Mouse (Mus musculus) forebrain, embryonic 15.5 days (tissue): ENCODE data around the gene Map4k1. TPM values are rescaled to one million over a fixed set of nuclear protein-coding genes. Genes with fewer than 3 reads are reported as not detected.
A peak's percentile ranks its signal among the peaks of the same experiment; 100 is the strongest.

Experiments
- ATAC-seq: fragments of 200-750 bp; cut with Nextera tagmentation; replicated peaks from 2 replicates; pipeline ENCODE4 v1.8.0; 2017; ENCODE audit warnings: mild to moderate bottlenecking, moderate TSS enrichment, moderate library complexity
- H3K27ac ChIP-seq: fragments of 300-500 bp; sonication (generic); replicated peaks from 2 replicates; pipeline ENCODE4 v1.5.1; 2015; ENCODE audit warnings: mild to moderate bottlenecking, inconsistent platforms
- H3K27me3 ChIP-seq: fragments of 300-500 bp; sonication (generic); 2 replicates; pipeline ENCODE4 v1.6.1; 2015; ENCODE audit warnings: inconsistent platforms
- H3K36me3 ChIP-seq: fragments of 300-500 bp; sonication (generic); 2 replicates; pipeline ENCODE4 v1.6.1; 2015; ENCODE audit warnings: mild to moderate bottlenecking, inconsistent platforms
- H3K4me1 ChIP-seq: fragments of 300-500 bp; sonication (generic); 2 replicates; pipeline ENCODE4 v1.6.1; 2015; ENCODE audit warnings: inconsistent platforms
- H3K4me2 ChIP-seq: fragments of 300-500 bp; sonication (generic); replicated peaks from 2 replicates; pipeline ENCODE4 v1.6.1; 2015; ENCODE audit warnings: mild to moderate bottlenecking, inconsistent platforms
- H3K4me3 ChIP-seq: fragments of 300-500 bp; sonication (generic); 2 replicates; pipeline ENCODE4 v1.5.1; 2015; ENCODE audit warnings: mild to moderate bottlenecking, inconsistent platforms
- H3K9ac ChIP-seq: fragments of 300-500 bp; sonication (generic); replicated peaks from 2 replicates; pipeline ENCODE4 v1.6.1; 2015; ENCODE audit warnings: mild to moderate bottlenecking, inconsistent platforms
- H3K9me3 ChIP-seq: fragments of 300-500 bp; sonication (generic); 2 replicates; pipeline ENCODE4 v1.6.1; 2016; ENCODE audit warnings: inconsistent platforms
- WGBS: fragments of 180-500 bp; shearing (Covaris S2); methylation state at CpG from one replicate; pipeline ENCODE4 v1.1.7; 2015; ENCODE audit warnings: mixed read lengths; 5-methylcytosine and 5-hydroxymethylcytosine counted together
- polyA plus RNA-seq: library from polyadenylated mRNA; unstranded; fragments of >200 nt; fragmentation: Nextera tagmentation; extraction: Ambion mirVana; gene quantifications from 2 replicates; pipeline ENCODE4 v1.2.1, GENCODE M21; 2015

Gene Map4k1
- polyA plus RNA-seq, 1 experiment from 2014 or later, result 5.5 TPM

- Histone ChIP-seq H3K4me1 (peaks cover 58% of the 10 kb centered on the region), H3K36me3 (no peaks in the 10 kb centered on the region), H3K27ac (no peak overlapping the region), H3K27me3 (no peaks in the 10 kb centered on the region), H3K9ac (no peak overlapping the region), H3K9me3 (no peaks in the 10 kb centered on the region), H3K4me3 (no peak overlapping the region), H3K4me2 (no peak overlapping the region)
- ATAC-seq, result no peak
- WGBS, result 82% methylated on average over 6 of the region's 6 CpGs
These were observed 24.6 kb upstream of the Map4k1 start for GRCm38 (mm10) chr7:28957286-28957685.

GRCm38 (mm10) chr7:28957997-28958725 is 23.7 kb upstream of the Map4k1 start:
- Histone ChIP-seq H3K4me3 (no peak overlapping the region), H3K4me1 (peaks cover 57% of the 10 kb centered on the region), H3K4me2 (no peak overlapping the region), H3K27ac (no peak overlapping the region), H3K36me3 (no peaks in the 10 kb centered on the region), H3K9me3 (no peaks in the 10 kb centered on the region), H3K27me3 (no peaks in the 10 kb centered on the region), H3K9ac (no peak overlapping the region)
- WGBS, result 83% methylated on average over 1 of the region's 1 CpGs
- no peak for ATAC-seq

GRCm38 (mm10) chr7:28958770-28959169 is 23.1 kb upstream of the Map4k1 start:
- Histone ChIP-seq H3K9ac (no peak overlapping the region), H3K36me3 (no peaks in the 10 kb centered on the region), H3K4me1 (peaks cover 51% of the 10 kb centered on the region), H3K27ac (no peak overlapping the region), H3K4me3 (no peak overlapping the region), H3K4me2 (no peak overlapping the region), H3K27me3 (no peaks in the 10 kb centered on the region), H3K9me3 (no peaks in the 10 kb centered on the region)
- 69% methylated on average over 1 of the region's 1 CpGs for WGBS
- ATAC-seq, result no peak

GRCm38 (mm10) chr7:28959505-28960045 is 22.3 kb upstream of the Map4k1 start:
- 47% methylated on average over 6 of the region's 6 CpGs for WGBS
- H3K4me1 ChIP-seq, result peaks cover 46% of the 10 kb centered on the region
- H3K4me2 ChIP-seq, result peak overlapping the region; percentile 64
- H3K27me3 ChIP-seq, result no peaks in the 10 kb centered on the region
- no peaks in the 10 kb centered on the region for H3K36me3 ChIP-seq
- no peak overlapping the region for H3K4me3 ChIP-seq
- no peaks in the 10 kb centered on the region for H3K9me3 ChIP-seq
- no peak for ATAC-seq
- 0 out of 2 replicates have a peak overlapping the region, but pooled peaks have one; percentile 25 for H3K9ac ChIP-seq
- H3K27ac ChIP-seq, result no peak overlapping the region

GRCm38 (mm10) chr7:28960354-28961046 is 21.4 kb upstream of the Map4k1 start:
- Histone ChIP-seq H3K9ac (peak overlapping the region; percentile 97), H3K9me3 (no peaks in the 10 kb centered on the region), H3K4me3 (peak overlapping the region; percentile 94), H3K27ac (no peak overlapping the region), H3K4me1 (peaks cover 44% of the 10 kb centered on the region), H3K27me3 (no peaks in the 10 kb centered on the region), H3K36me3 (no peaks in the 10 kb centered on the region), H3K4me2 (peak overlapping the region; percentile 64)
- ATAC-seq, result no peak
- 37% methylated on average over 9 of the region's 9 CpGs for WGBS

- peak; percentile 4; the same call in 1 of the 2 replicates for ATAC-seq
- H3K4me3 ChIP-seq, result peak overlapping the region; percentile 94
- peak overlapping the region; percentile 64 for H3K4me2 ChIP-seq
- no peaks in the 10 kb centered on the region for H3K27me3 ChIP-seq
- peak overlapping the region; percentile 97 for H3K9ac ChIP-seq
- peak overlapping the region; percentile 85 for H3K27ac ChIP-seq
- WGBS, result under 1% methylated on average over 7 of the region's 7 CpGs
- no peaks in the 10 kb centered on the region for H3K9me3 ChIP-seq
- H3K4me1 ChIP-seq, result peaks cover 44% of the 10 kb centered on the region
- H3K36me3 ChIP-seq, result no peaks in the 10 kb centered on the region
These were observed 20.3 kb upstream of the Map4k1 start for GRCm38 (mm10) chr7:28961584-28961926.

- H3K27me3 ChIP-seq, result no peaks in the 10 kb centered on the region
- peak; percentile 92 for ATAC-seq
- H3K4me3 ChIP-seq, result peak within 1 kb of the TSS; percentile 94
- H3K9me3 ChIP-seq, result no peaks in the 10 kb centered on the region
- H3K9ac ChIP-seq, result peak within 1 kb of the TSS; percentile 97
- WGBS, result under 1% methylated on average over 75 of the region's 76 CpGs
- H3K4me2 ChIP-seq, result peak within 1 kb of the TSS; percentile 64
- no peaks in the 10 kb centered on the region for H3K36me3 ChIP-seq
- peaks cover 44% of the 10 kb centered on the region for H3K4me1 ChIP-seq
- H3K27ac ChIP-seq, result peak within 1 kb of the TSS; percentile 89
These were observed 19.8 kb upstream of the Map4k1 start, which contains the start of gene Actn4 for GRCm38 (mm10) chr7:28961927-28962670. TSS of gene Actn4 (minus strand) at chr7:28962340.

- Histone ChIP-seq H3K4me1 (peaks cover 39% of the 10 kb centered on the region), H3K36me3 (no peaks in the 10 kb centered on the region), H3K27me3 (no peaks in the 10 kb centered on the region), H3K9ac (no peak overlapping the region), H3K4me3 (no peak overlapping the region), H3K9me3 (no peaks in the 10 kb centered on the region), H3K27ac (no peak overlapping the region), H3K4me2 (no peak overlapping the region)
- ATAC-seq, result no peak
- 82% methylated on average over 3 of the region's 3 CpGs for WGBS
These were observed 18.4 kb upstream of the Map4k1 start for GRCm38 (mm10) chr7:28963399-28963923.

GRCm38 (mm10) chr7:28965346-28965840 is 16.5 kb upstream of the Map4k1 start:
- Histone ChIP-seq H3K27me3 (no peaks in the 10 kb centered on the region), H3K4me3 (no peak overlapping the region), H3K9ac (no peak overlapping the region), H3K36me3 (0 out of 2 replicates have a peak, but pooled peaks cover 3% of the 10 kb centered on the region), H3K27ac (no peak overlapping the region), H3K4me2 (no peak overlapping the region), H3K9me3 (no peaks in the 10 kb centered on the region), H3K4me1 (peaks cover 19% of the 10 kb centered on the region)
- WGBS, result 82% methylated on average over 5 of the region's 5 CpGs
- no peak for ATAC-seq

GRCm38 (mm10) chr7:28966181-28966580 is 15.7 kb upstream of the Map4k1 start:
- 70% methylated on average over 4 of the region's 5 CpGs for WGBS
- Histone ChIP-seq H3K27me3 (no peaks in the 10 kb centered on the region), H3K9ac (no peak overlapping the region), H3K36me3 (peaks cover 5% of the 10 kb centered on the region; the same call in 1 of the 2 replicates), H3K4me3 (no peak overlapping the region), H3K4me2 (no peak overlapping the region), H3K27ac (no peak overlapping the region), H3K4me1 (peaks cover 12% of the 10 kb centered on the region), H3K9me3 (no peaks in the 10 kb centered on the region)
- no peak for ATAC-seq

GRCm38 (mm10) chr7:28966751-28967505 is 14.9 kb upstream of the Map4k1 start:
- H3K36me3 ChIP-seq, result peaks cover 10% of the 10 kb centered on the region; the same call in 1 of the 2 replicates
- H3K27ac ChIP-seq, result no peak overlapping the region
- ATAC-seq, result no peak
- 66% methylated on average over 4 of the region's 4 CpGs for WGBS
- H3K27me3 ChIP-seq, result no peaks in the 10 kb centered on the region
- H3K9ac ChIP-seq, result no peak overlapping the region
- H3K4me2 ChIP-seq, result no peak overlapping the region
- H3K4me3 ChIP-seq, result no peak overlapping the region
- H3K9me3 ChIP-seq, result no peaks in the 10 kb centered on the region
- peaks cover 13% of the 10 kb centered on the region for H3K4me1 ChIP-seq
